Mouse (Mus musculus): ENCODE data around the gene Mlec.

DNA sequence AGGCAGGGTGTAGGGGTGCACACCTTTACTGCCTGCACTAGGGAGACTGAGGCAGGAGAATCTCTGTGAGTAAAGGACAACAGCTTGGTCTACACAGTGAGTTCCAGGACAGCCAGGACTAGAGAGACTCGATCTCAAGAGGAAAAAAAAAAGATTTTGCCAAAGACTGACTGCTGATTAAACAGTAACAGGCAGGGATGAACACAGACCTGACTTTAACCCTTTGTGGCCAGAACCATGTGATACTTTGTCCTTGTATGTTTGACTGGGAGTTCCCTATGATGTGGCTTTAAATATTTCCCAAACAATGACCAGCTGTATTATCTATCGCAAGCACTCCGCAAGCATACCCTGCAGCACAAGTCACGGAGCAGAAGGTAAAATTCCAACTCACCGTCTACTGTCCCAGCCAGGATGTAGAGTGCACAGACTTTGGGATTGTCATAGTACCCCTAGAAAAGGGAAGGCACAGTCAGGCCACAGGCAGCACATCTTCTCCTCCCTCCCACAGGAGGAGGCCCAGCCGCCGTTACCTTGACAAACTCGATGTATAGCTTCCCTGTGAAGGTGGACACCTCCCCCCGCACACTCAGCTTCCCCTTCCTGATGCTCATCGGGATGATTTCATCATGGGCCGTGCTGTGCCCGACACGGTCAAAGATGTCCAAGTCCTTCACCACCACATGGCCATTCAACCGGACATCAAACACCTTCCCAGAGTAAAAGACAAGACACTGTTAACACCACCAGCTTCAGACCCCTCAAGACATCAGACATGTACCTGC is 8.1 kb downstream of the Mlec start:
- TF ChIP-seq CTCF (IDR thresholded peaks at IDR 0.05) (no peak), EP300 (IDR thresholded peaks at IDR 0.05) (no peak)

Measured in lung, postnatal 0 days (tissue).